Mouse (Mus musculus) left cerebral cortex, postnatal 25 days (tissue): ENCODE results near the gene Mapk8ip1. TPM values are rescaled to one million over a fixed set of nuclear protein-coding genes. Genes with fewer than 3 reads are reported as not detected.
A peak's percentile ranks its signal among the peaks of the same experiment; 100 is the strongest.

Experiments
- DNase-seq, 2 experiments: peaks; one replicate each; pipeline ENCODE4 v3.0.0; 2022; ENCODE audit warnings: low spot score in 2 of 2, mixed read lengths in 1 of 2
- intact Hi-C: fragments of 180-260 bp; cut with DNase I; formaldehyde crosslinking; loops from one replicate; pipeline ENCODE4 v1.15.1; 2025
- total RNA-seq, 2 experiments: library from RNA; stranded (reverse); gene quantifications; 2 replicates each; pipeline ENCODE4 v1.2.3; 2021

The Mapk8ip1 gene
- total RNA-seq, 2 experiments from 2014 or later, result 374 to 376 TPM

GRCm38 (mm10) chr2:92379783-92380494 lies 21.1 kb downstream of the Mapk8ip1 start:
- intact Hi-C loops, result no loop called here
- no peak for DNase-seq

- intact Hi-C loops, result no loop called here
- DNase-seq, result no peak
These were observed 23.7 kb downstream of the Mapk8ip1 start for GRCm38 (mm10) chr2:92377320-92377719.

DNA sequence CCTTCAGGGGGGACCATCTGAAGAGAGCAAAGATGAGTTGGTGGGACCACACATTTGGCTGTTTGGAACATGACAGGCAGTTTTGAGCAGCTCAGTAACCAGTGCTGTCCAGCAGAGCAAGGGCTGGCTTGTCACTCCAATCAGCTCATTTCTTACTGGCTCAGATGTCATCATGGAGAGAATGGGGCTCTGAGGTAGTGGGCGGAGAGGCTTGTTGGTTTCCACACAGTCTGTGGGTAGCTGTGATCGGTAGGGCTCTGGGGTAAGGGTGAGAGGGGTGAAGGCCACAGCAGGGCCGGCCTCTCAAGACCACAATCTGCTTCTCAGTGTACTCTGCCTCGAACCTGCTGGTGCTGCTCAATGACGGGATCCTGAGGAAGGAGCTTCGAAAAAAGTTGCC lies 24.8 kb downstream of the Mapk8ip1 start:
- intact Hi-C loops, result no loop called here
- DNase-seq, result no peak

- intact Hi-C loops, result no loop called here
- no peak for DNase-seq
These were observed 25.3 kb downstream of the Mapk8ip1 start for GRCm38 (mm10) chr2:92375788-92376187.

DNA sequence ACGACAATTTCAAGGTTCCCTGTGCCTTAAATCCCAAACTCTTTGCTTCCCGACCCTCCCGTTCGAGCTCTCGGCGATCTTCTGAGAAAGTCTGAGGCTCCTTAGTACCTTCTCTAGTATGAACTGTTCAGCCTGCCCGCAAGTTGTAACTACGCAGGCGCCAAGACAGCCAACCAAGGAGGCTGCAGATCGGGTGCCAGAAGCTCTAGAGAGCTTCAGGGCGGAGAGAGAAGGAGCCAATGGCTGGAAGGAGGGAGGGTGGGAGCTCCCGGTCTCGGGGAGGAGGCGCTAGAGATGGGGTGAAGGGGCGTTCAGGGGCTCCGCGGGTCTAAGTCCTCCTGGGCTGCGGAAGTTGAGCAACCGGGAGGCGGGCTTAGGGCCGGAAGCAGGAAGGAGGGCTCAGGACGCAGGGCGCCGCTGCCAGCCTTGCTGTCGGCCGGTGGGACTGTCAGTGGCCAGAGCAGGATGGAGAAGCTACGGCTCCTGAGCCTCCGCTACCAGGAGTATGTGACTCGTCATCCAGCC lies 25.9 kb downstream of the Mapk8ip1 start:
- intact Hi-C loops, result no loop called here
- peak; percentile 91 to 99 for DNase-seq

- peak; percentile 47 to 78 for DNase-seq
- intact Hi-C loops, result no loop called here
These were observed 26.5 kb downstream of the Mapk8ip1 start, which contains the start of the genes Pex16 and Large2 for GRCm38 (mm10) chr2:92374514-92374913. Gene Pex16, plus strand, starts transcription at chr2:92374676. Gene Large2, minus strand, starts transcription at chr2:92374869.

- intact Hi-C loops, result no loop called here
- no peak for DNase-seq
These were observed 27.6 kb downstream of the Mapk8ip1 start for GRCm38 (mm10) chr2:92373437-92373813.

- intact Hi-C loops, result no loop called here
- no peak for DNase-seq
These were observed 28.2 kb downstream of the Mapk8ip1 start for GRCm38 (mm10) chr2:92372767-92373436.

- no peak for DNase-seq
- intact Hi-C loops, result no loop called here
These were observed 28.9 kb downstream of the Mapk8ip1 start for GRCm38 (mm10) chr2:92371971-92372690.

DNA sequence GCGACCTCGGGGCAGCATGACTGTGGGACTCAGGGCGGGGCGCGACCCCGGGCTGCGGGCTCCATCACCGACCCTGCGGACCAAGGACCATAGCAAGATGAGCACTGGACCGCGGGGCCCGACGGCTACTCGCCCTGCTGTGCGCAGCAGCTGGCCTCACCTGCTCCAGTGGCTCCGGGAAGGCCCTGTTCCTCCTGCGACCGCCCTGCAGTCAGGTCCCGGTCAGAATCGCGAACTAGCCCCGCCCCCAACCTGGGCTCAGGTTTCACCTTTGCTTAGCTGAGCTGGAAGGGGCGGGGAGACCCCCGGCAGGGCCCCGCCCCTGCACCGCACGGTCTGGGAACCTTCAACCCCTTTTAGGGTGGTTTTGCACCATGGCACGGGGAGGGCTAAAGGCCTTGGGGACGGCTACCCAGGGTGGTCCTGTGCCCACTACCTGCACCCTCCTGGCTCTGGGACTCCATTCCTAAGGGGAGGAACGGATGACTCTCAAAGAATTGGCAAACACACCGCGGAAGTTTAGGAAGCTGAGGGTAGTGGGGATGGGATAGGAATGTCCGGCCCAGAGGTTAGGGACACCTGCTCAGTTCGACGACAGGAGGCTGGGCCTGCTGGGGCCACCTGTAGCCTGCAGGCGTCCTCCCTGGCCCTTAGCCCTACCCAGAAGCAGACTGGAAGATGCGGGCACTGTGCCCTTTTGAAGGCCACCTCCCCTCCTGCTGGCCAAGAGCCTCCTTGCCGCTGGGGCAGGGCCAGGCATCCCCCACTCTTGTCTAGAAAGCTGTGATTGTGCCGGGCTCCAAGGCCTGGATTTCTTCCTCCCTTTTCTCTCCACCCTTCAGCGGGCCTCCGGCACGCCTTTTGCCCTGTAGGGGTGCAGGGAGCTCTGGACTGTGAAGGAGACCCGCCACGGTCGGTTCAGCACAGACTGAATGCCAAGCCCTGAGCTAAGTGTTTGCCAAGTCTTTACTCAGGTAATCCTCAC lies 29.9 kb downstream of the Mapk8ip1 start:
- intact Hi-C loops, result no loop called here
- no peak for DNase-seq

DNA sequence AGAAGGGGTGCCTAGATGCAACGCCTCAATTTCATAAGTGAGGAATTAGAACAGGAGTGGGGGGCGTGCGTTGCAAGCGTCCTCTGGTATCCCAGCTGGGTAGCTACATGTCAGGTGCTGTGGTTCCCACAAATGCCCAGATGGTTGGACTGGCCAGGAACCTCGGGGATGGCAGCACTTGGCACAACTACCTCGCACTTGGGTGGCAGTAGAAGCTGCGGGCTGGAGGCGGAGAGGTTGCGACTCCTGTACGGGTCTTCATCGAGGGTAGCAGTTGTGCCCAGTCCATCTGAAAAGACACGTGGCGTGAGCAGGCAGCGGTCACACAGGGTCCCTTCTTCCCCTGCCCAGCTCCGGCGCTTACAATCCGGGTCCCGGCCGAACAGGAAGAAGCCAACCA lies 30.7 kb downstream of the Mapk8ip1 start:
- DNase-seq, result no peak
- intact Hi-C loops, result no loop called here

- intact Hi-C loops, result no loop called here
- DNase-seq, result no peak
These were observed 33.6 kb downstream of the Mapk8ip1 start for GRCm38 (mm10) chr2:92367383-92368029.

- no peak for DNase-seq
- intact Hi-C loops, result no loop called here
These were observed 35.5 kb downstream of the Mapk8ip1 start for GRCm38 (mm10) chr2:92365568-92365967.

DNA sequence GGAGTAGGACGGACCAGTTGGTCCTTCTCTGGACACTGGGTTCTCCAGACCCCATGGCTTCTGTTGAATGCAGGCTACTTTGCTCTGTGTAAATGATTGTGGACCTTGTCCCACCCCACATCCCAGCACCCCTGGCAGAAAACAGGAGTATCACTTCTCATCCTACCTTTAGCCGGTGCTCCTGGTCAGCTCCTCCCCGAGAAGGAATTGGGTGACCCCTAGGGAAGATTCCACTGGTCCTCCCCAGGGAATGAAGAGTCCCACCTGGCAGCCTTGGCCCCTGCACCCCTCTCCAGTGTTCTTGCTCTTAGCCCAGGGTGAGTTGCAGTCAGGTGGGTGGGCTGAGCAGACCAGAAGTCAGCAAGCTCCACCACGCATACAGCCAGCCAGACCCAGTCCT lies 37.0 kb downstream of the Mapk8ip1 start:
- DNase-seq, result no peak
- intact Hi-C loops, result no loop called here

- intact Hi-C loops, result no loop called here
- DNase-seq, result no peak
These were observed 38.4 kb downstream of the Mapk8ip1 start for GRCm38 (mm10) chr2:92362571-92363228.

- no peak for DNase-seq
- intact Hi-C loops, result no loop called here
These were observed 39.3 kb downstream of the Mapk8ip1 start for GRCm38 (mm10) chr2:92361795-92362194.

DNA sequence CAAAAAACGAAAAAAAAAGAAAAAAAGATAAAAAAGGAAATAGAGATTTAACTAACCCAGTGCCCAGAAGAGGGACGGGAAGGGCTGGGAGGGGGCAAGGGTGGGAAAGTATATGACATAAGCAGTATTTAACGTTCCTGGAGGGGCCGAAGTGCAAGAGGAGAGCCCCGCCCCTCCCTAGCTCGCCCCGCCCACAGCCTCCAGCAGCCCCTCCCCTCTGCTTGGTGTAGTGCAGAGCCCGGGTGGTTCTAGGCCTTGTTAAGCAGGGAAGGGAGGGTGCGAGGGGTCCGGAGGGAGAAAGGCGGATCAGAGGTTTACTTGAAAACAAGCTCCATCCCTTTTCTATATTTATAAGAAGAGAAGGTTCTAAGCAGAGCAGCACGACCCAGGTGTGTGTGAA lies 40.2 kb downstream of the Mapk8ip1 start:
- intact Hi-C loops, result no loop called here
- DNase-seq, result no peak

DNA sequence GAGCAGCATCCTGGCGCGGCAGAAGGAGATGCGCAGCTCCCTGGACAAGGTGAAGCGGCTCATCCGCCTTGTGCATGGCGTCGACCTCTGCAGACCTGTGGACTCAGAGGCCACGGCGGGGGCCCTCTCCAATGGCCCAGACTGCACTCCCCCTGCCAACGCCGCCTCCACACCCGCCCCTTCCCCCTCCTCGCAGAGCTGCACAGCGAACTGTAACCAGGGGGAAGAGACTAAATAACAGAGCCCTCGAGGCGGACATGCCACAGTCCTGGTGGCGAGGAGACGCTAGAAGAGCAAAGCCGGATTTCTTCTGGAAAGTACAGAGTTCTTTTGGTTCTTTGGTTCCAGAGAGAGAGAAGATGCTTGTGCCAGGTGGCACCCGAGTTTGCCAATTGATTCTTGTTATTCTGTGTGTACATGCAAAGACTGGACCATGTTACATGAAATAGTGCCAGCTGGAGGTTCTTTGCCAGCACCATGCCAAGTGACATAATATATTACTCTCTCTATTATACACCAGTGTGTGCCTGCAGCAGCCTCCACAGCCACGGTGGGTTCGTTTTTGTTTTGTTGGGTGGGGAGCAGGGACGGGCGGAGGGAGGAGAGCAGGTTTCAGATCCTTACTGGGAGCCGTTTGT lies 40.8 kb downstream of the Mapk8ip1 start:
- intact Hi-C loops, result no loop called here

More for the DNA sequence above, 40.8 kb downstream of the Mapk8ip1 start:
- no peak for DNase-seq
